Mouse (Mus musculus): ENCODE measurements around the gene Cdyl2.

DNA sequence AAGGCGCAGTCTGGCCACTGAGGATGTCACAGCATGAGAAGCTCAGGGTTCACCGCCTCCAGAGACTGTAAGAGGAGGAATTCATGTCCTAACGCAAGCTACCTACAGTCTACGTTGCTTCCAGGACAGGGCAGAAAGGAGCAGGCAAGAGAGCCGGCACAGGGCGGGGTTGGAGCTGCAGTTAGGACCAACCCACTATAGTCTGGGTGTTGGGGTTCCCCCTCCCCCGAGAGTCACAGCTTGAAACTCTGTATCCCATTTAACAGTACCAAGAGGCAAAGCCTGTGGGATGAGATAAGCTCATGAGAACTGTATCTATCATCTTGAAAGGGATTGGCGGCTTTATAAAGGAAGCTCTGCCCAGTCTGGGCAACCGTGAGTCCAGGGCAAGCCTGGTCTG lies 110.5 kb downstream of the Cdyl2 start:
- no peak for TF ChIP-seq TCF12 (IDR thresholded peaks at IDR 0.05; ENCODE audit: low read depth, low read length)
- TF ChIP-seq ZMIZ1 (IDR thresholded peaks at IDR 0.05; ENCODE audit: low read depth, low read length), result no peak
- TF ChIP-seq CTCF (IDR thresholded peaks at IDR 0.05 in 2 of 3, conservative IDR thresholded peaks at IDR 0.05 in 1 of 3; ENCODE audit: control insufficient read depth in 1 of 3, insufficient read depth in 1 of 3, low read depth in 2 of 3, low read length in 3 of 3, poor library complexity in 1 of 3, severe bottlenecking in 1 of 3), result no peak
- TF ChIP-seq MAX (IDR thresholded peaks at IDR 0.05; ENCODE audit: low read length), result no peak
- no peak for TF ChIP-seq MEF2A (IDR thresholded peaks at IDR 0.05; ENCODE audit: extremely low read depth, insufficient replicate concordance, low read depth, low read length, poor library complexity, severe bottlenecking)
- no peak for TF ChIP-seq MXI1 (IDR thresholded peaks at IDR 0.05; ENCODE audit: low read depth, low read length)
- no peak for TF ChIP-seq POLR2AphosphoS5 (IDR thresholded peaks at IDR 0.05; ENCODE audit: borderline replicate concordance, low read depth, low read length)
- TF ChIP-seq NELFE (IDR thresholded peaks at IDR 0.05; ENCODE audit: low read depth, low read length), result no peak
- TF ChIP-seq ZKSCAN1 (IDR thresholded peaks at IDR 0.05; ENCODE audit: low read depth, low read length), result no peak

Data from MEL (cell line).